Comparison of ENCODE assay signal across 7 mouse cellular contexts in genomic region chr5:34369341-34370021, GRCm38 (mm10). TPM values are rescaled to one million over a fixed set of nuclear protein-coding genes. Genes with fewer than 3 reads are reported as not detected.
DNase-seq lines count a peak whose midpoint lies in the region; ATAC-seq and TF ChIP-seq lines count a peak whose summit lies in the region.

Gene Fam193a, plus strand, starts transcription at chr5:34369933.

- H3K36me3 ChIP-seq in embryonic facial prominence, embryonic 10.5 days (replicated peaks), result peaks cover 11% of the 10 kb centered on the region
- H3K36me3 ChIP-seq in intestine, postnatal 0 days (ENCODE audit: control insufficient read depth, insufficient read depth), result no peaks in the 10 kb centered on the region
- H3K36me3 ChIP-seq in midbrain, embryonic 12.5 days, result peaks cover 9% of the 10 kb centered on the region; the same call in 1 of the 2 replicates
- H3K36me3 ChIP-seq in small intestine, adult 2 months (ENCODE audit: control insufficient read depth, insufficient read depth, low read length), result no peaks in the 10 kb centered on the region

- peak; percentile 32; the same call in 1 of the 2 replicates for TF ChIP-seq POLR2A in small intestine, adult 2 months (IDR thresholded peaks at IDR 0.05; ENCODE audit: low read depth, low read length)

- H3K9ac ChIP-seq in intestine, postnatal 0 days (ENCODE audit: low read depth, low read length), result peak within 1 kb of the TSS; percentile 93
- peak within 1 kb of the TSS; percentile 92 for H3K9ac ChIP-seq in midbrain, embryonic 12.5 days (replicated peaks)

- no peaks in the 10 kb centered on the region for H3K9me3 ChIP-seq in embryonic facial prominence, embryonic 10.5 days
- no peaks in the 10 kb centered on the region for H3K9me3 ChIP-seq in intestine, postnatal 0 days (ENCODE audit: control insufficient read depth)
- no peaks in the 10 kb centered on the region for H3K9me3 ChIP-seq in midbrain, embryonic 12.5 days

- no peaks in the 10 kb centered on the region for H3K27me3 ChIP-seq in embryonic facial prominence, embryonic 10.5 days (replicated peaks; ENCODE audit: low read depth, poor library complexity, severe bottlenecking)
- no peaks in the 10 kb centered on the region for H3K27me3 ChIP-seq in intestine, postnatal 0 days (replicated peaks; ENCODE audit: control insufficient read depth, insufficient read depth, low read length)
- no peaks in the 10 kb centered on the region for H3K27me3 ChIP-seq in midbrain, embryonic 12.5 days
- H3K27me3 ChIP-seq in small intestine, adult 2 months (ENCODE audit: control insufficient read depth, insufficient read depth, low read length), result no peaks in the 10 kb centered on the region

- peak; percentile 99 for DNase-seq in adrenal gland, postnatal 10 days
- peak; percentile 98 for DNase-seq in embryonic facial prominence, embryonic 10.5 days (ENCODE audit: low spot score)
- DNase-seq in gonadal fat pad, adult 2 months (ENCODE audit: low read depth), result peak; percentile 47
- peak; percentile 99 for DNase-seq in left cerebral cortex, postnatal 4 days

- H3K27ac ChIP-seq in embryonic facial prominence, embryonic 10.5 days (replicated peaks), result peak within 1 kb of the TSS; percentile 91
- peak within 1 kb of the TSS; percentile 76 for H3K27ac ChIP-seq in intestine, postnatal 0 days (ENCODE audit: low read depth, low read length)
- peak within 1 kb of the TSS; percentile 83 for H3K27ac ChIP-seq in midbrain, embryonic 12.5 days (replicated peaks)
- peak within 1 kb of the TSS; percentile 23 for H3K27ac ChIP-seq in small intestine, adult 2 months (ENCODE audit: insufficient read depth, low read depth, low read length)

- peak; percentile 97 for ATAC-seq in intestine, postnatal 0 days
- ATAC-seq in midbrain, embryonic 12.5 days (ENCODE audit: low FRiP score, low read depth), result peak; percentile 100

- peak within 1 kb of the TSS; percentile 89 for H3K4me2 ChIP-seq in intestine, postnatal 0 days (replicated peaks; ENCODE audit: low read depth)
- H3K4me2 ChIP-seq in midbrain, embryonic 12.5 days (replicated peaks), result peak within 1 kb of the TSS; percentile 72

- H3K4me1 ChIP-seq in embryonic facial prominence, embryonic 10.5 days, result peaks cover 31% of the 10 kb centered on the region
- H3K4me1 ChIP-seq in intestine, postnatal 0 days (replicated peaks; ENCODE audit: control insufficient read depth, insufficient read depth, low read length), result 0 out of 2 replicates have a peak, but pooled peaks cover 3% of the 10 kb centered on the region
- H3K4me1 ChIP-seq in midbrain, embryonic 12.5 days, result peaks cover 23% of the 10 kb centered on the region
- H3K4me1 ChIP-seq in small intestine, adult 2 months (ENCODE audit: control insufficient read depth, insufficient read depth, insufficient read length, low read length), result peaks cover 12% of the 10 kb centered on the region; the same call in 1 of the 2 replicates

- WGBS in embryonic facial prominence, embryonic 10.5 days, result under 1% methylated on average over 62 of the region's 64 CpGs
- WGBS in intestine, postnatal 0 days, result under 1% methylated on average over 62 of the region's 64 CpGs
- under 1% methylated on average over 37 of the region's 64 CpGs for WGBS in midbrain, embryonic 12.5 days
- 1% methylated on average over 61 of the region's 64 CpGs for WGBS in small intestine, adult 2 months

- no peak for TF ChIP-seq CTCF in intestine, postnatal 0 days (IDR thresholded peaks at IDR 0.05; ENCODE audit: low read depth)
- TF ChIP-seq CTCF in small intestine, adult 2 months (IDR thresholded peaks at IDR 0.05; ENCODE audit: extremely low read depth, insufficient read length, insufficient replicate concordance, low read depth, low read length), result no peak

- H3K4me3 ChIP-seq in embryonic facial prominence, embryonic 10.5 days, result peak within 1 kb of the TSS; percentile 95
- peak within 1 kb of the TSS; percentile 92 for H3K4me3 ChIP-seq in intestine, postnatal 0 days (ENCODE audit: low read depth, low read length)
- peak within 1 kb of the TSS; percentile 97 for H3K4me3 ChIP-seq in midbrain, embryonic 12.5 days
- peak within 1 kb of the TSS; percentile 89 for H3K4me3 ChIP-seq in small intestine, adult 2 months (ENCODE audit: low read depth, low read length)

- intact Hi-C loops in left cerebral cortex, postnatal 4 days (cut with DNase I), result no loop called here

RNA-seq across cellular contexts. Expression of gene Fam193a, which starts in this region (rescaled TPM):
- total RNA-seq in adrenal gland, postnatal 10 days (2021), result 10 to 100 TPM; 26.7 to 34.3 TPM
- polyA plus RNA-seq in embryonic facial prominence, embryonic 10.5 days (2016; fragmentation: Nextera tagmentation; extraction: Ambion mirVana), result 12.1 and 13.8 TPM in 2 replicates
- polyA plus RNA-seq in gonadal fat pad, adult 2 months (2012; rRNA removed), result 33.9 and 44.8 TPM in 2 replicates
- 4.3 and 5.6 TPM in 2 replicates for polyA plus RNA-seq in intestine, postnatal 0 days (2015; fragmentation: Nextera tagmentation; extraction: Ambion mirVana)
- 10 to 100 TPM; 62.9 to 63.4 TPM for total RNA-seq in left cerebral cortex, postnatal 4 days (2021)
- polyA plus RNA-seq in midbrain, embryonic 12.5 days (2016; fragmentation: Nextera tagmentation; extraction: Ambion mirVana), result 17.4 and 18.9 TPM in 2 replicates
- 9.4 and 30.9 TPM in 2 replicates for polyA plus RNA-seq in small intestine, adult 2 months (2012; rRNA removed)

Comparison
In these comparisons a context has a peak if more than half of its experiments do, and no peak if none do; other contexts are left out.
1. Peak in every context shown above with its lines: DNase-seq, ATAC-seq, H3K4me3 ChIP-seq and H3K27ac ChIP-seq.
2. DNase-seq: peak in every context shown above with its lines; median percentile 99 in adrenal gland, postnatal 10 days; 99 in left cerebral cortex, postnatal 4 days; 98 in embryonic facial prominence, embryonic 10.5 days; 47 in gonadal fat pad, adult 2 months.
3. H3K27ac ChIP-seq: peak in every context shown above with its lines; median percentile 91 in embryonic facial prominence, embryonic 10.5 days; 83 in midbrain, embryonic 12.5 days; 76 in intestine, postnatal 0 days; 23 in small intestine, adult 2 months.